Mouse (Mus musculus) forebrain, embryonic 11.5 days (tissue): ENCODE measurements at regions not wholly inside any gene's neighbourhood (a gene's known extent, or its start where the extent isn't known, plus 50 kb on each side); places are given as distances from the start of the nearest gene placed in this dataset.

ENCODE experiments used
- ATAC-seq: fragments of 200-750 bp; cut with Nextera tagmentation; replicated peaks from 2 replicates; pipeline ENCODE4 v1.8.0; 2017; ENCODE audit warnings: moderate TSS enrichment; ENCODE audit not compliant: low FRiP score
- DNase-seq: peaks from one replicate; pipeline ENCODE4 v3.0.0-alpha.2; 2017; ENCODE audit warnings: low spot score
- H3K27ac ChIP-seq: fragments of 300-500 bp; sonication (generic); 2 replicates; pipeline ENCODE4 v1.5.1; 2014; ENCODE audit warnings: low read depth, low read length
- H3K27me3 ChIP-seq: fragments of 300-500 bp; sonication (generic); 2 replicates; pipeline ENCODE4 v1.6.1; 2014; ENCODE audit warnings: mild to moderate bottlenecking, low read length, mixed read lengths; ENCODE audit not compliant: control insufficient read depth, insufficient read depth
- H3K36me3 ChIP-seq: fragments of 300-500 bp; sonication (generic); 2 replicates; pipeline ENCODE4 v1.6.1; 2014; ENCODE audit warnings: mild to moderate bottlenecking, low read length, moderate library complexity, mixed read lengths; ENCODE audit not compliant: control insufficient read depth, insufficient read depth
- H3K4me1 ChIP-seq: fragments of 300-500 bp; sonication (generic); replicated peaks from 2 replicates; pipeline ENCODE4 v1.6.1; 2014; ENCODE audit warnings: low read length, mixed read lengths; ENCODE audit not compliant: control insufficient read depth, insufficient read depth
- H3K4me2 ChIP-seq: fragments of 300-500 bp; sonication (generic); 2 replicates; pipeline ENCODE4 v1.6.1; 2014; ENCODE audit warnings: low read depth, mild to moderate bottlenecking, low read length, moderate library complexity, mixed read lengths; ENCODE audit not compliant: severe bottlenecking
- H3K4me3 ChIP-seq: fragments of 300-500 bp; sonication (generic); 2 replicates; pipeline ENCODE4 v1.5.1; 2014; ENCODE audit warnings: low read depth, low read length
- H3K9ac ChIP-seq: fragments of 300-500 bp; sonication (generic); 2 replicates; pipeline ENCODE4 v1.6.1; 2014; ENCODE audit warnings: low read length
- H3K9me3 ChIP-seq: fragments of 300-500 bp; sonication (generic); 2 replicates; pipeline ENCODE4 v1.6.1; 2016; ENCODE audit warnings: low read length, mixed read lengths; ENCODE audit not compliant: control insufficient read depth
- WGBS: fragments of 180-500 bp; shearing (Covaris S2); extraction: QIAGEN DNeasy Blood & Tissue Kit; methylation state at CpG from one replicate; pipeline ENCODE4 v1.1.7; 2014; 5-methylcytosine and 5-hydroxymethylcytosine counted together

- no peak overlapping the region for H3K9ac ChIP-seq
Measured at GRCm38 (mm10) chr2:157633286-157633685, 62.2 kb upstream of the Blcap start.

GRCm38 (mm10) chr2:157635670-157636069 lies 64.6 kb upstream of the Blcap start:
- Histone ChIP-seq H3K4me3 (no peak overlapping the region), H3K4me2 (no peak overlapping the region), H3K27ac (no peak overlapping the region), H3K27me3 (no peaks in the 10 kb centered on the region), H3K9ac (no peak overlapping the region), H3K36me3 (no peaks in the 10 kb centered on the region), H3K4me1 (no peaks in the 10 kb centered on the region), H3K9me3 (no peaks in the 10 kb centered on the region)
- WGBS: 8% methylated on average over 14 of the region's 14 CpGs
- peak; percentile 93 for DNase-seq
- ATAC-seq: no peak; the same call in 1 of the 2 replicates

More at GRCm38 (mm10) chr2:157633286-157633685, 62.2 kb upstream of the Blcap start:
- Histone ChIP-seq H3K9me3 (no peaks in the 10 kb centered on the region), H3K4me1 (no peaks in the 10 kb centered on the region), H3K4me2 (no peak overlapping the region), H3K27me3 (no peaks in the 10 kb centered on the region), H3K4me3 (no peak overlapping the region), H3K27ac (no peak overlapping the region), H3K36me3 (no peaks in the 10 kb centered on the region)
- DNase-seq (no peak), ATAC-seq (no peak)
- WGBS: 46% methylated on average over 7 of the region's 7 CpGs

GRCm38 (mm10) chr2:157640873-157641272 lies 69.8 kb upstream of the Blcap start:
- Histone ChIP-seq H3K4me3 (no peak overlapping the region), H3K36me3 (no peaks in the 10 kb centered on the region), H3K4me1 (no peaks in the 10 kb centered on the region), H3K27ac (no peak overlapping the region), H3K27me3 (no peaks in the 10 kb centered on the region), H3K9ac (no peak overlapping the region), H3K9me3 (no peaks in the 10 kb centered on the region), H3K4me2 (no peak overlapping the region)
- no peak for ATAC-seq
- WGBS: 32% methylated on average over 4 of the region's 4 CpGs
- no peak for DNase-seq

DNA sequence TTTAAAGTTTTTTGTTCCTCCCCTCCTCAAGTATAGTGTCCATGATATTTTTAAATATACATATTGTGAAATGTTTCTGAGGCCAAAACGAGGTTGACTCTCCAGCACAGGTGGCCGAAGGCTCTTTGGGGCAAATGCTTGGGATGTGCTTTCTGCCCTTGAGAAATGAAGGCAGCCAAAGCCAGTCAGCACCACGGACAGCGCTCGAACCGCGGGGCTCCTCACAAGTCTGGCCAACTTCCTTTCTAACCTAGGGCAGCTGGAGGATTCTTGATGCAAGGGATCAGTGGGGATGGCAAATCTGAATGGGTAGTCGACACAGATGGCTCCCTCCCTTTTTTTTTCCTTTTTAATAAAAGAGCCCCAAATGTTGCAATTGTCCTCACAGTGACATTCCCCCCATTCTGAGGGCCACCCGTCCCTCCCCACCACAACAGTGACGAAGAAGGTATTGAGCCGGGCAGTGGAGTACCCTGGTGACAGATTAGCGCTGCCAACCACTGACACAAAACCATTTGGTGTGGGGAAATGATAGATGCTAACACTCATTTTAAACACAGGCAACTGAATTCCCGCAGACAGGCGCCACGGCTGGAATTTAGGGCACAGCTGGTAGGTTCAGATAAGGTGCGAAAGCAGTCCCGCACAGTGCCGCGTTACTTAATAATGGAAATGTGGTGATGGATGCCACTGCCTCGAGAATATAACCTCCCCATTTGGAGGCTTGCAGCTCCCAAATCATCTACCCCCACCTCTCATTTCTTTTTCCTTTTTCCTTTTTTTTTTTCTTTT lies 73.4 kb upstream of the Ctnnbl1 start:
- Histone ChIP-seq H3K27ac (no peak overlapping the region), H3K4me2 (no peak overlapping the region), H3K4me3 (no peak overlapping the region), H3K9me3 (no peaks in the 10 kb centered on the region), H3K27me3 (no peaks in the 10 kb centered on the region; the same call in 1 of the 2 replicates), H3K36me3 (no peaks in the 10 kb centered on the region), H3K9ac (no peak overlapping the region), H3K4me1 (no peaks in the 10 kb centered on the region)
- ATAC-seq (no peak), DNase-seq (peak; percentile 87)
- WGBS: 38% methylated on average over 20 of the region's 20 CpGs

DNA sequence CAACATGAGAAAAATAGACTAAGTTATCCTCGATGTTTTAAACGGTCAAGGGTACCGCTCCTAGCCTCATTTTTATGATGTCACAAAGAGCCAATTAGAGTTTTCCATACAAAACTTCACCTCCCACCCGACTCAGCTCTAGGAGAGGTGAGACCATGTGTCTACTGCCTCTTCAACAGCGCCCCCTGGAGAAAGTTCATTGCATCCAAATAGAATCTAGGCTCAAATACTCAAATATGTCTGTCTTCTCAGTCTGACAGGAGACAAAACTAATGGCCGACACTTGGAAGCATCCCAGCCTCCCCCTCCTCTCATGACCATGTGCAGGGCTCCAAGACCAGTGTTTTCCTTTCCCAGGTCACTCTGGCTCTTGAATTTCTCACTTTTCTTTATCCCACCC lies 72.7 kb upstream of the Ctnnbl1 start:
- ATAC-seq (no peak), DNase-seq (no peak)
- no peaks in the 10 kb centered on the region; the same call in 1 of the 2 replicates for H3K27me3 ChIP-seq
- H3K9ac ChIP-seq: no peak overlapping the region
- H3K9me3 ChIP-seq: no peaks in the 10 kb centered on the region
- no peaks in the 10 kb centered on the region for H3K4me1 ChIP-seq
- no peaks in the 10 kb centered on the region for H3K36me3 ChIP-seq
- WGBS: 73% methylated on average over 6 of the region's 6 CpGs
- no peak overlapping the region for H3K27ac ChIP-seq
- H3K4me3 ChIP-seq: no peak overlapping the region
- no peak overlapping the region for H3K4me2 ChIP-seq

GRCm38 (mm10) chr2:157670191-157670590 lies 67.0 kb upstream of the Ctnnbl1 start:
- no peak for ATAC-seq
- no peaks in the 10 kb centered on the region for H3K4me1 ChIP-seq

GRCm38 (mm10) chr2:157674906-157675305 lies 62.3 kb upstream of the Ctnnbl1 start:
- H3K9me3 ChIP-seq: no peaks in the 10 kb centered on the region
- DNase-seq (no peak), ATAC-seq (no peak)
- no peak overlapping the region for H3K4me2 ChIP-seq
- H3K36me3 ChIP-seq: no peaks in the 10 kb centered on the region
- H3K27ac ChIP-seq: no peak overlapping the region
- H3K9ac ChIP-seq: no peak overlapping the region
- 84% methylated on average over 19 of the region's 19 CpGs for WGBS
- H3K4me1 ChIP-seq: no peaks in the 10 kb centered on the region
- H3K27me3 ChIP-seq: no peaks in the 10 kb centered on the region
- no peak overlapping the region for H3K4me3 ChIP-seq

More at GRCm38 (mm10) chr2:157670191-157670590, 67.0 kb upstream of the Ctnnbl1 start:
- Histone ChIP-seq H3K27me3 (no peaks in the 10 kb centered on the region), H3K9ac (no peak overlapping the region), H3K4me2 (no peak overlapping the region), H3K27ac (no peak overlapping the region), H3K4me3 (no peak overlapping the region), H3K9me3 (no peaks in the 10 kb centered on the region), H3K36me3 (no peaks in the 10 kb centered on the region)
- no peak for DNase-seq
- WGBS: 89% methylated on average over 2 of the region's 2 CpGs

- Histone ChIP-seq H3K27me3 (no peaks in the 10 kb centered on the region), H3K27ac (no peak overlapping the region), H3K36me3 (no peaks in the 10 kb centered on the region), H3K4me1 (no peaks in the 10 kb centered on the region), H3K4me3 (no peak overlapping the region), H3K9me3 (no peaks in the 10 kb centered on the region), H3K4me2 (no peak overlapping the region), H3K9ac (no peak overlapping the region)
- ATAC-seq (no peak), DNase-seq (no peak)
- 52% methylated on average over 10 of the region's 10 CpGs for WGBS
Measured at GRCm38 (mm10) chr2:157676396-157677176, 60.6 kb upstream of the Ctnnbl1 start.
